Mouse (Mus musculus): ENCODE measurements around the gene Zbtb9.
"Not testable (repeated sequence)": the region's sequence is repeated elsewhere in the genome, so short reads cannot be mapped to it uniquely, and the experiment has no call there.

The Zbtb9 gene

GRCm38 (mm10) chr17:26972107-26972506, 860 bp upstream of the Zbtb9 start:
- DNase-seq = peak; percentile 60

- no peak for DNase-seq
Observed at GRCm38 (mm10) chr17:26974547-26974946, 1.6 kb downstream of the Zbtb9 start.

DNA sequence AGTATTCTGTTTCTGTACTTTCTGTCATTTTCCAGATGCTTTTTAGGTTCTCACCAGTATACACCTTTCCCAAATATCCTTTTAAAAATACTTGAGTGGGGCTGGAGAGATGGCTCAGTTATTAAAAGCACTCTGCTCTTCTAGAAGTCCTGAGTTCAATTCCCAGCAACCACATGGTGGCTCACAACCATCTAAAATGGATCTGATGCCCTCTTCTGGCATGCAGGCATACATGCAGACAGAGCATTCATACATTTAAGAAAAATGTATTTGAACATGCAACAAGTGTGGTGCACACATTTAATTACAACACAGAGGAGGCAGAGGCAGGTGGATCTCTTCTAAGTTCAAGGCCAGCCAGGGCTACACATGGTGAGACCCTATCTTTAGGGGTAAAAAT, 2.4 kb downstream of the Zbtb9 start:
- no peak for DNase-seq

- DNase-seq = not testable (repeated sequence)
Observed at GRCm38 (mm10) chr17:26977354-26977753, 4.4 kb downstream of the Zbtb9 start.

- no peak for DNase-seq
Observed at GRCm38 (mm10) chr17:26979426-26979825, 6.5 kb downstream of the Zbtb9 start.

DNA sequence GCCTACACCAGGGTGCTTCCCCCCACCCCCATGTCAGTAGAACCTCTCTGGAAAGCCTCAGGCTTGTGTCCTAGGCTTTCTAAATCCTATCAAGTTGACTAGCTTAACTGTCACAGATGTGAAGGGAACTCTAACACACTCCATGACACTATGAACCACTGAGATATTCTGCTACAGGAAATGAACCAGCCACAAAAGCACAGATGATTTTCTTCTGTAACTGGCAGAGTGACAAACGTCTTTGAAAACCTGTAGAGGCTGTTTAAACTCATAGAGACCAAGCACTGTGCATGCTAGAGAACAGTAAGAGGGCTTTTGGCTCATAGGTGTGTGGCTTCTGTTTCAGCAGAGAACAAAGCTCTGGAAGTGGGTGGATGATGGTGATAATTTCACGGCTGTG, 8.1 kb downstream of the Zbtb9 start:
- no peak for DNase-seq

- no peak for DNase-seq
Observed at GRCm38 (mm10) chr17:26983382-26983781, 10.4 kb downstream of the Zbtb9 start.

DNA sequence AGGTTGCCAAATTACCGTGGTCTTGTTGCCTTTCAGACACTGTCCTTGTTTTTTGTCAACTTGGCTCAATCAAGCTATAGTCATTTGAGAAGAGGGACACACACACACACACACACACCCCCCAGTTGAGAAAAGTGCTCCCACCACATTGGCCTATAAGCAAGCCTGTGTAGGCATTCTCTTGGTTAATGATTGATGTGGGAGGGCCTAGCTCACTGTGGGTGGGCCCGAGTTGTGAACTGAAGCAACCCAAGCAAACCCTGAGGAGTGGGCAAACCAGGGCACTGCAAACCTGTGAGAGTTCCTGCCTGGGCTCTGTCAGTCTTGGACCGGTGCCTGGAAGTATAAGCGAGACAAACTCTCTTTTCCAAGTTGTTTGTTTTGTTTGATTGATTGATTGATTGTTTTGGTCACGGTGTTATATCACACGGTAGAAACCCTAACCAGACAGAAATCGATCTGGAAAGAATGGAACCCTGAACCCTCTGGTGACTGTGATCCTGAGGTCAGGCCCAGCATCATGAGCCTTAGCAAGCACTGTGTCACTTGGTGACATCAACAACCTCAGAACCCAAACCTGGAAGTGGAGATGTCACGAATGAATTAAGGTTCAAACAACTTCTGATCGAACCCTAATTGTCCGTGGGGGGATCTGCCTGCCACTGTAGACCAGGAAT, 12.7 kb downstream of the Zbtb9 start:
- DNase-seq = no peak

DNA sequence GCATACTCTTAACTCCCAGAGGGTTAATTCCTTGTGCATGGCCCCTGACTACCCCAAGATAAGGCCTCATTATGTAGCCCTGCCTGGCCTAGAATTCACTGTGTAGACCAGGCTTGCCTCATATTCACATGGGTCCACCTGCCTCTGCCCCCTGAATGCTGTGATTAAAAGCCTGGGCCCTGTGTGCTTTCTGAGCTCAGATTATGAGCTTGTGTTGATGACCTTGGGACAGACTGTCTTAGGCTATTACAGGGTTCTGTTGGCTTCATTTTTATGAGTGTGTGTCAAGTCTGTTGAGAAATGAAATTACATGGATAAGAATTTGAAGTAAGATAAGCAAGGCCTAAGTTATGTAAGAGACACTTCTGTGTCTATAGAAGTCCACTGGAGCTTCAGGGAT, 17.6 kb downstream of the Zbtb9 start:
- DNase-seq = no peak

DNA sequence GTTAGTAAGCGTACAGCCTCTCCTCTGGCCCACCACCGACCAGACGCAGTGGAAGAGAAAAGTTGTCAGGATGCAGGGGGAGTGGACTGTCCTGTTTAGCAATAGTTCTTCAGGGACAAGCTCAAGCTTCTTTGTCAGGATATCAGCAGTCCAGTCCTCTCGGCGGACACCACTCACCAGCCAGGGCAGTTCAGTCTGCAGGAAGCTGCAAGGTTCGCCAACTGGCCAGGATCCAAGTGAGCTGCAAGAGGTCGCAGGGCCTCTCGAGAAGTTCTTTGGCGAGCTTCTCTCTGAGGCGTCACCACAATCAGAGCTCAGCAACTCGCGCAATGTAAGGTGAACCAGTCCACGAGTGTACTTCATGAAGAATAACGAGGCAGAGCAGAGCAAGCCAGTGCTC, 21.4 kb downstream of the Zbtb9 start:
- peak; percentile 93 for DNase-seq

DNA sequence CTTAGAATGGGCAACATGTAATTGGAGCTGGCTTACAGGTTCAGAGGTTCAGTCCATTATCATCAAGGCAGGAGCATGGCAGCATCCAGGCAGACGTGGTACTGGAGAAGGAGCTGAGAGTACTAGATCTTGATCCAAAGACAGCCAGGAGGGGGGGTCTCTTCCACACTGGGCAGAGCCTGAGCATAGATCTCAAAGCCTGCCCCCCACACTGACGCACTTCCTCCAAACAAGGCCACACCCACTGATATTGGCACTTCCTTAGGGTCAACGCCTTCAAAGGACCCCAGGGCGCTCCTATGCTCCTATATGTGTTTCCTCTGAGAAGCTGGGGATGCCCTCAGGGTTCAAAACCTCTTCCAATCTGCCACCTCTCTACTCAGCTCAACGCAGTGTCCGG, 22.0 kb downstream of the Zbtb9 start:
- peak; percentile 62 for DNase-seq

- DNase-seq = peak; percentile 57
Observed at GRCm38 (mm10) chr17:26995562-26995961, 22.6 kb downstream of the Zbtb9 start.

DNA sequence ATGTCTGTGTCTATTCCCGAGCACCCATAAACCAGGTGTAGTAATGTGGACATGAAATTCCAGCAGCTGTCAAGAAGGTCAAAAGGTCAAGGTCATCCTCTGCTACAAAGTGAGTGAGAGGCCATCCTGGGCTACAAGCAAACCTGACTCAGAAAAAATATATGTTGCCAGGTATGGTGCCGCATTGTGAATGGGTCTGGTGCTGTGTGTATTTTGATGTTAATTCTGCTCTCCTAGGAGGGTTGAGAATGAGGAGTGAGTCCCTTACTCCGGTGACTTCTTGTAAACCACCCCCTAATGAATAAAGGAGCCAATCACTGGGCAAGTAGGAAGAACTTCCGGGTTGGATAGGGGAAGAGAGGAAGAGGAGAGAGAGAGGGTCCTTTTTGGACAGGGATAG, 24.7 kb downstream of the Zbtb9 start:
- no peak for DNase-seq

- no peak for DNase-seq
Observed at GRCm38 (mm10) chr17:26998283-26998682, 25.3 kb downstream of the Zbtb9 start.

DNA sequence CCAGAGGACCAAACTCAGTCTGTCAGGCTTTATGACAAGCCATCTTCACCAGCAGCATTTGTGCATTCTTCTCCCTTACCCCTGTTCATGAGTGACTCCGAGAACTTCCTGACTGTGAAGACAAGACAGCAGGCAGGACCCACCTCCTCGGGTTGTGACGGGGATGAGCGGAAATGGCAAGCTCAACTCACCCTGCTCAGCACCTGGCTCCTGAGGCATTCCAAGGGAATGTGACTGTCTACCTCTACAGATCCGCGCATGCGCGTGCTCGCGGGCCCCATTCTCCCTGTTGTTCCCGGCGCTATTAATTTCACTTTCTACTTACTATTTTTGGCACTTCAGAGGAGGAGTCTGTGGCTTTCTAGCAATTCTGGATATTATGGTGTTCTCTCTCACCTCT, 27.0 kb downstream of the Zbtb9 start:
- no peak for DNase-seq

DNA sequence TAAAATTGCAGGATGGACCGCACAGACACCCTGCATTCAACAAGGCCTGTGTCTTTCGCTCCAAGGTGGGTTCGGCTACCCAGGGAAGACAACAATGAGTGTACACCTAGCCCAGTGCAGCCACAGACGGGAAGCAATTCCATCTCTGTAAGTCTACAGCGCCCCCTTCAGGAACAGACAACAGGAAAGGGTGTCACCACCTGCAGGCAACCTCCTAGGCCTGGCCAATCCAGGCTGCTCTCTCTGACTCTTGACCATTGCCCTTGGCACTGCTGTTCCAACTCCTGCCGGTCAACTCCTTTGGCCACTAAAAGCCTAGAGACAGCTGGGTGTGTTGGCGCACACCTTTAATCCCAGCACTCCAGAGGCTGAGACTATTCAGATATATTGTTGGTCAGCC, 28.2 kb downstream of the Zbtb9 start:
- peak; percentile 57 for DNase-seq

GRCm38 (mm10) chr17:27001889-27002288, 28.9 kb downstream of the Zbtb9 start:
- peak; percentile 27 for DNase-seq

GRCm38 (mm10) chr17:27004431-27004830, 31.5 kb downstream of the Zbtb9 start:
- DNase-seq = peak; percentile 78

- DNase-seq = no peak
Observed at GRCm38 (mm10) chr17:27004903-27005485, 32.0 kb downstream of the Zbtb9 start.

DNA sequence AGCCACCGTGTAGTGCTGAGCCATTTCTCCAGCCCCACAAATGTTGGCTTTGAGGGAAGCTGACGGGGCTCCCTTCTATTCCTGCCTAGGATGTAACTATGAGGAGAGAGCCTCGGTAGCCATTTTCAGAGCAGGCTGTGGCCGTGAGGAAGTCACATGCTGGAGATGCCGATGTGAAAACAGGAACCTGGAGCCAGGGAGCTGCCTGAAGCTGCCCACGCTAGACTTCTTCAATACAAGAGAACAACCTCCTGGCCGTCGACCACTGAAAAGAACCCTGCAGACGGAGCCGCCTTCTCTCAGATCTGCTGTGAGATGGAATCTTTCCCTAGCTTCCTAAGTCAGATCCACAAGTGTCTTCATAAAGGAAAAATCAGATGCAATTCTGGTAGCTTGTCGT, 32.7 kb downstream of the Zbtb9 start:
- no peak for DNase-seq

DNA sequence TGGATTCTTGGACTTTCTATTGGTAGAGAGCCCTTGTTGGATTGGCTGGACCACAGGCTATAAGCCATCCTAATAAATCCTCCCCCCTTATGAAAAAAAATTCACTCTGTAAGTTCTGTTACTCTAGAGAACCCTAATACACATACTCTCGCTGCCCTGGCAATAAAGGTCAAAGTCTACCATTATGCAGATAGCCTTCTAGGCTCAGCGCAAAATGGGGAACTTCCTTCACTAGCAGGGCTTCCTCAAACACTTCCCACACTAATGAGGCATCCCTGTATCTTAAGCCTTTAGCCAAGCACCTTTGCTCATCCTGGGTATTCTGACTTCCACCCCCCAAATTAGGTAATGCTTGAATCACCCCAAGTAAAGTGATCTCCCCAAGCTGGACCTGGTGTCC, 35.3 kb downstream of the Zbtb9 start:
- DNase-seq = no peak

DNA sequence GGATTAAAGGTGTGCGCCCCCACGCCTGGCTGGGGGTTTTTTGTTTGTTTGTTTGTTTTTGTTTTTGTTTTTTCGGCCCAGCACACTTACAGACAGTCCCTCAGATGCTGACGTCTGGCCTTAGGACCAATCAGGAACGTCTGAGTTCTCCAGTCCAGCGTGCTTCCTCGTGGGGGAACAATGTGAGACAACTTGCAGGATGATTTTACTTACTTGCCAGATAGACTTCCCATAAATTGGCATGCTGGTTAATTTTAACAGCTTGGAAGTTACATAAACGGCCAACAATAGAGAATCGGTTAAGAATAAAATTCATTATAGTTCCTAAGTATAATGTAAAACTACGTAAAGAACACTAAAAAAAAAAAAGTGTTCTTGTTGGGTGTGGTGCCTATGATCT, 38.2 kb downstream of the Zbtb9 start:
- DNase-seq = no peak

DNA sequence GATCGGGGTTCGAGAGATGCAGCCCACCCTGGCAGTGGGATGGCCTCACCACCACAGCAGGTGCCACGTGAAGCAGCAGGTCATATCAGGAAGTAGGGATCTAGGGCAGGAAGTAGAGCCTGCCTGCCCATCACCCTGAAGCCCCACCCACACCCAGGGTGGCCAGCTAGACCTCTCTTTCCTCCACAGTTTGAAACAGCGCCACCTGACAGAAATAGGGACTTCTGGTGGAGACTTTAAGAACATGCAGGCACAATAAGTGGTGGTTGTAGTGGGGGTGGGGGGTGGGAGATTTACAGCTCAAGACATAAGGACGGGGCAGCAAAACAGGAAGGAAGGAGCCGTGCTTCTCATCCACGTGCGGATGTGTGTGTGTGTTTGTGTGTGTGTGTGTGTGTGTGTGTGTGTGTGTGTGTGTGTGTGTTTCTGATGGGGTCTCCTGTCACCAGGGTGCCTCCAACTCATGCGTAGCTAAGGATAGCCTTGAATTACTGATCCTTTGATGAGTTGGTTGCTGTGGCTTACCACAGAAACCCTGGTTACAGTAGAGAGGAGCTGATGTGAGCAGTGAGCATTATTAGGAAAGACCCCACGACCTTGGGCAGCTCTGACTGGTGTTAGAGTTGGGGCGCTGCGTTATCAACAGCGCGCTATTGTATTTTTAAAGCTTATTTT, 39.2 kb downstream of the Zbtb9 start:
- DNase-seq = peak; percentile 59

GRCm38 (mm10) chr17:27012909-27013308, 39.9 kb downstream of the Zbtb9 start:
- no peak for DNase-seq

Measured in lung, postnatal 10 days (tissue).